Mouse (Mus musculus) forebrain, embryonic 13.5 days (tissue): Measurements from ENCODE around the gene Prdm10. TPM values are rescaled to one million over a fixed set of nuclear protein-coding genes. Genes with fewer than 3 reads are reported as not detected.

Experiments
- ATAC-seq: fragments of 200-750 bp; cut with Nextera tagmentation; 2 replicates; pipeline ENCODE4 v1.8.0; 2017
- H3K27ac ChIP-seq: fragments of 300-500 bp; sonication (generic); 2 replicates; pipeline ENCODE4 v1.5.1; 2015; ENCODE audit warnings: inconsistent platforms, mild to moderate bottlenecking, moderate library complexity
- H3K27me3 ChIP-seq: fragments of 300-500 bp; sonication (generic); 2 replicates; pipeline ENCODE4 v1.6.1; 2015; ENCODE audit warnings: mild to moderate bottlenecking, inconsistent platforms
- H3K36me3 ChIP-seq: fragments of 300-500 bp; sonication (generic); 2 replicates; pipeline ENCODE4 v1.6.1; 2015; ENCODE audit warnings: mild to moderate bottlenecking, inconsistent platforms; ENCODE audit not compliant: poor library complexity, severe bottlenecking
- H3K4me1 ChIP-seq: fragments of 300-500 bp; sonication (generic); 2 replicates; pipeline ENCODE4 v1.6.1; 2015; ENCODE audit warnings: inconsistent platforms
- H3K4me2 ChIP-seq: fragments of 300-500 bp; sonication (generic); 2 replicates; pipeline ENCODE4 v1.6.1; 2015; ENCODE audit warnings: inconsistent platforms, mild to moderate bottlenecking, moderate library complexity
- H3K4me3 ChIP-seq: fragments of 300-500 bp; sonication (generic); 2 replicates; pipeline ENCODE4 v1.5.1; 2015; ENCODE audit warnings: mild to moderate bottlenecking, inconsistent platforms
- H3K9ac ChIP-seq: fragments of 300-500 bp; sonication (generic); 2 replicates; pipeline ENCODE4 v1.6.1; 2015; ENCODE audit warnings: mild to moderate bottlenecking, inconsistent platforms
- H3K9me3 ChIP-seq: fragments of 300-500 bp; sonication (generic); replicated peaks from 2 replicates; pipeline ENCODE4 v1.6.1; 2016; ENCODE audit warnings: inconsistent platforms
- WGBS: fragments of 180-500 bp; shearing (Covaris S2); methylation state at CpG from one replicate; pipeline ENCODE4 v1.1.7; 2015; 5-methylcytosine and 5-hydroxymethylcytosine counted together
- polyA plus RNA-seq: library from polyadenylated mRNA; unstranded; fragments of >200 nt; fragmentation: Nextera tagmentation; extraction: Ambion mirVana; gene quantifications from 2 replicates; pipeline ENCODE4 v1.2.1, GENCODE M21; 2015

The Prdm10 gene
- polyA plus RNA-seq, 1 experiment from 2014 or later = 8.8 TPM

DNA sequence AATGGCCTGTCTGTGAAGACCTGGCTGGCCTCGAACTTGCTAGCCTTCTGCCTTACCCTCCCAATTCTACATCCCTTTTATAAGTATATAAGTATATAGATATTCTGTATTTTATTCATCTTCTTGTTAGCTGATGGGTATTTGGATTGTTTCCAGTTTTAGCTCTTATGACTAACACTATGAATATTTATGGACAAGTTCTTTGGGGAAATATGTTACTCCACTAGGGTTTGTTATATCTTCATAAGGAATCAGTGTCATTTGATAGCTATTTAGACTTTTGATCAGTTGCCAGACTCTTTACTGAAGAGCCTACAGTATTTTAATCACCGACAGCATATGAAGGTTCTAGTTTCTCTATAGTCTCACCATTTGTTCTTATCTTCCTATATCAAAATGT lies 15.0 kb downstream of the Prdm10 start:
- Histone ChIP-seq H3K9me3 (no peaks in the 10 kb centered on the region), H3K4me3 (no peak overlapping the region), H3K4me1 (peaks cover 8% of the 10 kb centered on the region), H3K4me2 (no peak overlapping the region), H3K27ac (no peak overlapping the region), H3K36me3 (no peaks in the 10 kb centered on the region), H3K9ac (no peak overlapping the region), H3K27me3 (no peaks in the 10 kb centered on the region)
- ATAC-seq = no peak
- WGBS = 81% methylated on average over 2 of the region's 2 CpGs

DNA sequence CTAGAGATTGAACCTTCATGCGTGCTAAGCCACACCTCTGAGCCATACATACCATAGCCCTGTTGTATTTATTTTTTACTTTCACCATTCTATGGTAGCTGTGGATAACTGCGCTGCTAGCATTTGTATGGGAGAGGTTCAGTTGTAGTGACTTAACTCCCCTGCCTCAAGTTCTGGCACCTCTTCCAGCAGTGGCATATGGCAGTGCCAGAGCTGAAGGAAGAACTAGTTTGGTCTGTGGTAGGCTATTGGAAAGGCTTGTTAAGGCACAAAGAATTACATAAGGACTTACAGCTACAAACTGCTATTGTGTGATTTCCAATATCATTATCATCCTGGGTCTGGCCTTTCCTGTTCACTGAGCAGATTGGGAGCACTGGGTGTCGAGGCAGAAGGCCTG lies 16.0 kb downstream of the Prdm10 start:
- ATAC-seq = no peak
- Histone ChIP-seq H3K36me3 (no peaks in the 10 kb centered on the region), H3K4me1 (0 out of 2 replicates have a peak, but pooled peaks cover 3% of the 10 kb centered on the region), H3K9me3 (no peaks in the 10 kb centered on the region), H3K27ac (no peak overlapping the region), H3K4me3 (no peak overlapping the region), H3K9ac (no peak overlapping the region), H3K4me2 (no peak overlapping the region), H3K27me3 (no peaks in the 10 kb centered on the region)
- 87% methylated on average over 3 of the region's 3 CpGs for WGBS

DNA sequence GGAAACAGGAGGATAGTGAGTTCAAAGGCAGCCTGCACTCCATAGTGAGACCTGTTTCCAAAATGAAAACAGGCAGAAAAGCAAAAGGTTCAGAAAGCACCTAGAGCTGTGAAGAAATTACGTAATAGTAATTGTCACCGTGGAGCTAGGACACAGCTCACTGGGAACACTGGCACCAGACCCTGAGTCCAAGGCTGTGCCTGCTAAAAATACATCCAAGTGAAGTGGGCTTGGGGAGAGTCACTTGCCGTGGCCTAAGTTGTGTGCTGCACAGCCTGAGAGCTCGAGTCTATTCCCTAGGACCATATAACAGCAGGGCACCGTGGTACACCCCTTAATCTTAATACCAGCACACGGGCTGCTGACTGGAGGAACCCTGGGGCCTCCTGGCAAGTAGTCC lies 18.4 kb downstream of the Prdm10 start:
- Histone ChIP-seq H3K4me3 (no peak overlapping the region), H3K36me3 (no peaks in the 10 kb centered on the region), H3K27me3 (no peaks in the 10 kb centered on the region), H3K4me1 (0 out of 2 replicates have a peak, but pooled peaks cover 3% of the 10 kb centered on the region), H3K9me3 (no peaks in the 10 kb centered on the region), H3K4me2 (no peak overlapping the region), H3K27ac (no peak overlapping the region), H3K9ac (no peak overlapping the region)
- WGBS = 67% methylated on average over 6 of the region's 6 CpGs
- no peak for ATAC-seq

DNA sequence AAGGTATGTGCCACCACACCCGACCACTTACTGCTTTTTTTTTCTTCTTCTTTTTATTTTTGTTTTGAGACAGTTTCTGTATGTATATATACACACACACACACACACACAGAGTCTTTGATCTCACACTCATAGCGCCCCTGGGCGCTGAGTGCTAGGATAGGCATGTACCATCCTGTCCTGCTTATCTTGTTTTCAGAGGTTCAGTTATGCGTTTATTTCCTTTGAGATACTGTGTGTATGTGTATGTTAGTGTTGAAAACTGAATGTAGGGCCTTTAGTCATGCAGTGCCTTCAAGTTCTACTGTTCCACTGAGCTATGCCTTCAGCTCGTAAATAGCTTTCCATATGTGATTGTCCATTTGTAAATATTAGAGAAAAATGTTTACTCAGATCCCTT lies 20.2 kb downstream of the Prdm10 start:
- Histone ChIP-seq H3K9ac (no peak overlapping the region), H3K36me3 (no peaks in the 10 kb centered on the region), H3K4me1 (0 out of 2 replicates have a peak, but pooled peaks cover 7% of the 10 kb centered on the region), H3K27ac (no peak overlapping the region), H3K9me3 (no peaks in the 10 kb centered on the region), H3K27me3 (no peaks in the 10 kb centered on the region), H3K4me3 (no peak overlapping the region), H3K4me2 (no peak overlapping the region)
- no peak for ATAC-seq
- 88% methylated on average over 5 of the region's 5 CpGs for WGBS

DNA sequence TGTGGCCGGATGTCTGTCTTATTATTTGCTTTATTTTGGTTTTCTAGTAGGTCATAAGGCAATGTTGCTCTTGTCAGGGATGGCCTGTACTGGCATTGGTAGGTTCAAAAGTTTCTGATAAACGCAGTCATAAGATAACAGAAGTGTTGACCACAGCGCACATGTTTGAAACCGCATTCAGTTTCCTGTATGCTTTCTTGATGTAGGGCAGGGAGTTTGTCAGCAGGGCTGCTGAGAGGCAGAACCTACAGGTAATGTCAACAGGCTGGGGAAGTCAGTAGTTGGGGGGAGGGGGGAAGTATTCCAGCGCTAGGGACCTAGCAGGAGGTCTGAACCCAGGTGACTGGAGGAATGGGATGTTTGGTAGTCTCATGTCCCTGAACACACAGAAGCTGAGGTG lies 20.8 kb downstream of the Prdm10 start:
- H3K27ac ChIP-seq = no peak overlapping the region
- ATAC-seq = no peak

DNA sequence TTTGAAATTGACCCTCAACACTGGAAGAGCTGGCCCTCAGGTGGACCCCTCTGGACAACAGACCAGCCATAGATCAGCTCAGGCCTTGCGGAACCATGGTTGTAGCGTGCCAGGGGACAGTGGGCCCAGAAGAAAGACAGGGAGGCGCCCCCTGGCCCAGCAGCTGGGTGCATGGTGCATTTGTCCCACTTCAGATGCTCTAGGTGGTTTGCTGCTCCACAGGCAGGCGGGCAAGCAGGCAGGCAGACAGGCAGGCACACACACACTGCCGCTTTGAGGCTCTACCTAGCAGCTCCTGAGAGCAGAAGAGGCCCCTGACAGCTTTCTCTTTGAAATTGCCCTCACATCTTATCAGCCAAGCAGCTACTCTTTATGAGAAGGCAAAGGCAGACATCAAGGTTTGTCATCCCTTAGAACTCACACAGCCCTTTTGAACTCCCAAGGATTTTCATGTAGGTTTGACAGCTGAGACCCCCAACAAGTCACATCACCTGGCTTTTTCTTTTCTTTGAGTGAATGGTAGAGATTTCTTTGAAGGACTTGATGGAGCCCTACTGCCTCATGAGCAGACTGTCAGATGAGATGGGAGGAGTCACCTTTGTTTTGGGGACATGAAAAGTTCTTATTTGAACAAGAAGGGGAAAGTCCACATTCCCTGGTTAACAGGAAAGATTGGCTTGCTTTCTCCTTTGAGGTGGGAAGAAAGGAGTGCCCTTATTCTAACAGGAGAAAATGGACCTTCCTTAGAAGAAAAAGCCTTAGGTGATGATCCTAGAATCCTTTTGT lies 21.4 kb downstream of the Prdm10 start:
- H3K4me3 ChIP-seq = no peak overlapping the region
- H3K36me3 ChIP-seq = no peaks in the 10 kb centered on the region
- no peak overlapping the region for H3K4me2 ChIP-seq
- H3K9ac ChIP-seq = no peak overlapping the region
- H3K9me3 ChIP-seq = no peaks in the 10 kb centered on the region
- no peak overlapping the region for H3K27ac ChIP-seq
- no peaks in the 10 kb centered on the region for H3K27me3 ChIP-seq
- H3K4me1 ChIP-seq = 0 out of 2 replicates have a peak, but pooled peaks cover 9% of the 10 kb centered on the region
- ATAC-seq = peak; percentile 45; the same call in 1 of the 2 replicates
- WGBS = 84% methylated on average over 5 of the region's 5 CpGs

More for the DNA sequence above, 20.8 kb downstream of the Prdm10 start:
- no peak overlapping the region for H3K9ac ChIP-seq
- H3K9me3 ChIP-seq = no peaks in the 10 kb centered on the region
- H3K36me3 ChIP-seq = no peaks in the 10 kb centered on the region
- H3K4me2 ChIP-seq = no peak overlapping the region
- WGBS = 83% methylated on average over 5 of the region's 5 CpGs
- no peaks in the 10 kb centered on the region for H3K27me3 ChIP-seq
- H3K4me3 ChIP-seq = no peak overlapping the region
- H3K4me1 ChIP-seq = 0 out of 2 replicates have a peak, but pooled peaks cover 12% of the 10 kb centered on the region

DNA sequence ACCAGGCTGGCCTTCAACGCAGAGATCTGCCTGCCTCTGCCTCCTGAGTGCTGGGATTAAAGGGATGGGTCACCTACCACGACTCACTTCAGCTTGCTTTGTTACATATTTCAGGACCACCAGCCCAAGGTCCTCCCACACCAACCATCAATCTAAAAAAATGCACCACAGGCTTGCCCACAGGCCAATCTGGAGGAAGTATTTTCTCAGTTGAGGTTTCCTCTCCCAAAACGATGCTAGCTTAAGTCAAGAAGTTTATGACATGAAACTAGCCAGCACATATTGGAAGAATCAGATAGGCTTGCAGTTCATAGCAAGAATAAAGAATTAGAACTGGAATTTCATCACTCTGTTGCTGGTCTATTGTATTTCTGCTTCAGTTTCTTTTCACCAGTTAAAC lies 24.0 kb downstream of the Prdm10 start:
- Histone ChIP-seq H3K9ac (no peak overlapping the region), H3K27me3 (no peaks in the 10 kb centered on the region), H3K4me1 (0 out of 2 replicates have a peak, but pooled peaks cover 9% of the 10 kb centered on the region), H3K27ac (no peak overlapping the region), H3K4me3 (no peak overlapping the region), H3K4me2 (no peak overlapping the region), H3K36me3 (no peaks in the 10 kb centered on the region), H3K9me3 (no peaks in the 10 kb centered on the region)
- 87% methylated on average over 3 of the region's 3 CpGs for WGBS
- ATAC-seq = no peak

DNA sequence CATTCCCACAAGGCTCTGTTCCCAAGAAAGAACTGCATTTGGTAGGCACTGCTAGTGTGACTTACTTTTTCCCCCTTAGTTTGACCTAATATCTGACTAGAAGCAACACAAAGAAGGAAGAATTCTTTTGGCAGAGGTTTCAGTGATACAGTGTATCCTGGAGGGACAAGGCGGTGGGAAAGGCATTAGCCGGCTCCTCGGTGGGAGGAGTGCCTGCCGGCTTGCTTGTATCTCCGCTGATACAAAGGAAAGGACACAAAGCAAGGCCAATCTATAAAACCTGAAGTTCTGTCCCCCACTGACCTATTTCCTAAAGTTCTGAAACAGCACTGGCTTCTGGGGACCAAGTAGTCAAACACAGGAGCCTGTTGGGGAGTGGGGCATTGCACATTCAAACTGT lies 24.8 kb downstream of the Prdm10 start:
- no peaks in the 10 kb centered on the region for H3K36me3 ChIP-seq
- H3K4me1 ChIP-seq = 0 out of 2 replicates have a peak, but pooled peaks cover 9% of the 10 kb centered on the region
- H3K4me2 ChIP-seq = no peak overlapping the region
- ATAC-seq = no peak
- H3K9ac ChIP-seq = no peak overlapping the region
- H3K4me3 ChIP-seq = no peak overlapping the region
- 54% methylated on average over 5 of the region's 5 CpGs for WGBS
- H3K9me3 ChIP-seq = no peaks in the 10 kb centered on the region
- H3K27me3 ChIP-seq = no peaks in the 10 kb centered on the region
- no peak overlapping the region for H3K27ac ChIP-seq

DNA sequence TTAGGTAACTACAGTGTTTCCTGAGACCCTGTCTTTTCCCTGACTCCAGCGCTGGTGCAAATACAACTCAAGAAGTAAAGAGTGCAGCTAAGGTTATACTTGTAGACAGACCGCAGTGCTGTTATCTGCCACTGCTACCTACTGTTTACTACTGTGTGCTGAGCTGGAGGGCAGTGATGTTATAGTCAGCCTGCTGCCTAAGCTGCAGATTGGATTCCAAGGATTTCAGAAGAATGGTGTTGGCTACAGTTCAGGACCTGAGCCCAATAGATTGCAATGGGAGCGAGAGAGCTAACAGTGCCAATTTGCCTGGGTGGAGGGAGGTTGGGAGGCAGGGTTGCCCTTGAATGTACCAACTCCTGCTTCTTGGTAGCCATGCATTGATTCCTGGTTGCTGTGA lies 25.5 kb downstream of the Prdm10 start:
- no peak for ATAC-seq
- Histone ChIP-seq H3K36me3 (no peaks in the 10 kb centered on the region), H3K9me3 (no peaks in the 10 kb centered on the region), H3K4me2 (no peak overlapping the region), H3K9ac (no peak overlapping the region), H3K4me3 (no peak overlapping the region), H3K4me1 (0 out of 2 replicates have a peak, but pooled peaks cover 9% of the 10 kb centered on the region), H3K27me3 (no peaks in the 10 kb centered on the region), H3K27ac (no peak overlapping the region)
- 89% methylated on average over 3 of the region's 3 CpGs for WGBS

DNA sequence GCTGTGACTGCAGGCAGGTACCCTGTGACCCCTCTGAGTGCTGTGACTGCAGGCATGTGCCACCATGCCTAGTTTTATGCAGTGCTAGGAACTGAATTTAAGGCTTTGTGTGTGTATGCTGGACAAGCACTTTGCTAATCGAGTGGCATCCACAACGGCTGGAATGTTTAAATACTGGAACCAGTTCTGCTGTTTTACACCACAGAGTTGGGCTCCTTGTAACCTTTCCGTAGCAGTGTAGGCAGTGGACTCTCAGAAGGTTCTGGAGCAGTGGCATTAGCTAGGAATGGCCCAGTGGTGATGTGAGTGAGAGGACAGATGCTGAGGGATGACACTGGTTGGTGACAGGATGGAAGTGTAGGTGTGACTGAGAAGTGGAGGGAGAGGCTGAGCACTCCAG lies 26.9 kb downstream of the Prdm10 start:
- Histone ChIP-seq H3K27ac (no peak overlapping the region), H3K4me2 (no peak overlapping the region), H3K9ac (no peak overlapping the region), H3K4me1 (0 out of 2 replicates have a peak, but pooled peaks cover 9% of the 10 kb centered on the region), H3K36me3 (peaks cover 6% of the 10 kb centered on the region; the same call in 1 of the 2 replicates), H3K9me3 (no peaks in the 10 kb centered on the region; the same call in 1 of the 2 replicates), H3K27me3 (no peaks in the 10 kb centered on the region), H3K4me3 (no peak overlapping the region)
- 94% methylated on average over 3 of the region's 3 CpGs for WGBS
- no peak for ATAC-seq

DNA sequence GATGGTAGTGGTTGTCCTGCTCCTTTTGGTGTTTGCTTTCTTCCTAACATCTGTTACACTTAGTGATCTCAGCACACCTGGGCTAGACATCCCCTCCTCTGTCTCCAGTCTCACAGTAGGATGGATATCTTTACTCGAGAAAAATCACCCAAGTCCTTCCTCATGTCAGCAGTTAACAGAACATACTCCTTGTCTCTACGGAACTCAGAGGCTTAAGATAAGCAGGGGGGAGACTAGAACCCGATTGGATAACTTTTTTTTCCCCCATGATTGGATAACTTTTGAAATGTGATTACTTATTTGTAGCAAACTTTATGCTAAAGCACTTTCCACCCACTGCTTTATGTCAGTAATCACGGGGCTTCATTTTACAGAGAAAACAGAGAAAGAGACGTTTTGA lies 28.7 kb downstream of the Prdm10 start:
- Histone ChIP-seq H3K27me3 (no peaks in the 10 kb centered on the region), H3K4me2 (no peak overlapping the region), H3K4me3 (no peak overlapping the region), H3K27ac (no peak overlapping the region), H3K9me3 (no peaks in the 10 kb centered on the region; the same call in 1 of the 2 replicates), H3K9ac (no peak overlapping the region), H3K36me3 (peaks cover 6% of the 10 kb centered on the region; the same call in 1 of the 2 replicates), H3K4me1 (0 out of 2 replicates have a peak, but pooled peaks cover 9% of the 10 kb centered on the region)
- no peak for ATAC-seq
- WGBS = 85% methylated on average over 5 of the region's 5 CpGs

DNA sequence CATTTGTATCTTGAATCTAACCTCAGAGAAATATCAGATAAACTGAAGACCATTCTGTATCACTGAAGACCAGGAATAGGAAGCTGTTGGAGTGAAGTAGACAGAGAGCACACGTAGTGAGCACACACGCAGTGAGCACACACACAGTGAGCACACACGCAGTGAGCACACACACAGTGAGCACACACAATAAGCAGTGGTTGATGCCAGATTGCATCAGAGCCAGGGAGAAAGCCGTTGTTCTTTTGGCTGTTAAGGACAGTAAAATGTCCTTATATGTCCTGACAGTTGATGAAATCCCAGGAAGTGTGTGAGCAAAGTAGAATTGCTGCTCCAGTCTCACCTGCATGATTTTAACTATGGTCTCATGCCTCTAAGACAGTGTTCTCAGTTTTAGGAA lies 30.3 kb downstream of the Prdm10 start:
- ATAC-seq = no peak
- no peak overlapping the region for H3K9ac ChIP-seq

More for the DNA sequence above, 30.3 kb downstream of the Prdm10 start:
- Histone ChIP-seq H3K27ac (no peak overlapping the region), H3K4me1 (0 out of 2 replicates have a peak, but pooled peaks cover 4% of the 10 kb centered on the region), H3K4me3 (no peak overlapping the region), H3K9me3 (no peaks in the 10 kb centered on the region; the same call in 1 of the 2 replicates), H3K36me3 (peaks cover 6% of the 10 kb centered on the region; the same call in 1 of the 2 replicates), H3K27me3 (no peaks in the 10 kb centered on the region), H3K4me2 (no peak overlapping the region)
- WGBS = 88% methylated on average over 4 of the region's 4 CpGs
